Mouse (Mus musculus) limb, embryonic 14.5 days (tissue): Measurements from ENCODE around the gene Terf2ip. TPM values are rescaled to one million over a fixed set of nuclear protein-coding genes. Genes with fewer than 3 reads are reported as not detected.

Experiments used
- ATAC-seq: fragments of 200-750 bp; cut with Nextera tagmentation; 2 replicates; pipeline ENCODE4 v1.8.0; 2017; ENCODE audit warnings: low read depth, moderate number of reproducible peaks, moderate TSS enrichment; ENCODE audit not compliant: low FRiP score
- DNase-seq: peaks from one replicate; pipeline ENCODE4 v3.0.0-alpha.2; 2015; ENCODE audit warnings: low spot score
- H3K27ac ChIP-seq: fragments of 300-500 bp; sonication (generic); replicated peaks from 2 replicates; pipeline ENCODE4 v1.5.1; 2014; ENCODE audit warnings: low read depth, mild to moderate bottlenecking, low read length, moderate library complexity, mixed read lengths
- H3K27me3 ChIP-seq: fragments of 300-500 bp; sonication (generic); 2 replicates; pipeline ENCODE4 v1.6.1; 2014; ENCODE audit warnings: low read length, mixed read lengths; ENCODE audit not compliant: control insufficient read depth, insufficient read depth
- H3K36me3 ChIP-seq: fragments of 300-500 bp; sonication (generic); 2 replicates; pipeline ENCODE4 v1.6.1; 2014; ENCODE audit warnings: mild to moderate bottlenecking, low read length, moderate library complexity, mixed read lengths; ENCODE audit not compliant: control insufficient read depth, insufficient read depth
- H3K4me1 ChIP-seq: fragments of 300-500 bp; sonication (generic); 2 replicates; pipeline ENCODE4 v1.6.1; 2014; ENCODE audit warnings: antibody characterized with exemption, low read length, mixed read lengths; ENCODE audit not compliant: control insufficient read depth, insufficient read depth
- H3K4me2 ChIP-seq: fragments of 300-500 bp; sonication (generic); replicated peaks from 2 replicates; pipeline ENCODE4 v1.6.1; 2014; ENCODE audit warnings: low read depth, mild to moderate bottlenecking, low read length, moderate library complexity; ENCODE audit not compliant: severe bottlenecking
- H3K4me3 ChIP-seq: fragments of 300-500 bp; sonication (generic); replicated peaks from 2 replicates; pipeline ENCODE4 v1.5.1; 2014; ENCODE audit warnings: low read length
- H3K9ac ChIP-seq: fragments of 300-500 bp; sonication (generic); 2 replicates; pipeline ENCODE4 v1.6.1; 2014; ENCODE audit warnings: mild to moderate bottlenecking, low read depth, low read length, moderate library complexity; ENCODE audit not compliant: severe bottlenecking
- H3K9me3 ChIP-seq: fragments of 300-500 bp; sonication (generic); 2 replicates; pipeline ENCODE4 v1.6.1; 2016; ENCODE audit warnings: low read length; ENCODE audit not compliant: control insufficient read depth
- POLR2A ChIP-seq: fragments of 200-500 bp; IDR thresholded peaks from 2 replicates; pipeline ENCODE4 v1.8.0; 2012; ENCODE audit warnings: inconsistent platforms, mild to moderate bottlenecking, moderate library complexity, borderline replicate concordance; ENCODE audit not compliant: insufficient read depth, insufficient read length; ENCODE audit errors: extremely low read depth
- WGBS: fragments of 180-500 bp; shearing (Covaris S2); extraction: QIAGEN DNeasy Blood & Tissue Kit; methylation state at CpG from one replicate; pipeline ENCODE4 v1.1.7; 2014; 5-methylcytosine and 5-hydroxymethylcytosine counted together
- polyA plus RNA-seq, 2 experiments: library from polyadenylated mRNA; depleted of rRNA in 1 of 2; stranded (reverse) in 1 of 2; unstranded in 1 of 2; fragments of >200 nt; fragmentation: Nextera tagmentation in 1 of 2; extraction: Ambion mirVana in 1 of 2; gene quantifications; 2 replicates each; pipeline versions ENCODE4 v1.2.1 to v1.2.3; 2012 to 2014

The Terf2ip gene
- polyA plus RNA-seq, 2 experiments = 16.5 to 17.5 TPM

- Histone ChIP-seq H3K9ac (no peak overlapping the region), H3K27ac (no peak overlapping the region), H3K27me3 (no peaks in the 10 kb centered on the region), H3K4me1 (no peaks in the 10 kb centered on the region), H3K9me3 (no peaks in the 10 kb centered on the region), H3K4me2 (no peak overlapping the region), H3K4me3 (no peak overlapping the region), H3K36me3 (no peaks in the 10 kb centered on the region)
- 81% methylated on average over 6 of the region's 6 CpGs for WGBS
- no peak for DNase-seq
- no peak for TF ChIP-seq POLR2A
- no peak for ATAC-seq
Observed at GRCm38 (mm10) chr8:112049984-112050383, 38.8 kb downstream of the Terf2ip start.

DNA sequence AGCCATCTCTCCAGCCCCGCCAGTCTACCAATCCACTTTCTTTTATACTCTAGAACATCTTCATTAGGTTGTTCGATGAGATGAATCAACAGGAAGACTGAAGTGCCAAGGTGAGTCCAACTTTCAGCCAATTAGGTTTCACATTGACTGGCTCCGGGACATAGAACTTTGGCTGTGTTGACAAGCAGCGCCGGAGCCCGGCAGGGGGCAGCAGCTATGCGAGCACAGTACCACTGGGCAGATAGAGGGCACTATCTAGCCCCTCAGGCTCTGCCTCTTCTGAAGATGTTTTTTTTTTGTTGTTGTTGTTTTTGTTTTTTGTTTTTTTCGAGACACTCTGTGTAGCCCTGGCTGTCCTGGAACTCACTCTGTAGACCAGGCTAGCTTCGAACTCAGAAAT is 40.3 kb downstream of the Terf2ip start:
- H3K27me3 ChIP-seq = no peaks in the 10 kb centered on the region
- 81% methylated on average over 9 of the region's 9 CpGs for WGBS
- no peaks in the 10 kb centered on the region for H3K4me1 ChIP-seq
- DNase-seq (no peak), ATAC-seq (no peak)
- H3K36me3 ChIP-seq = no peaks in the 10 kb centered on the region
- no peak for TF ChIP-seq POLR2A
- H3K4me2 ChIP-seq = no peak overlapping the region
- no peak overlapping the region for H3K9ac ChIP-seq
- no peaks in the 10 kb centered on the region for H3K9me3 ChIP-seq
- no peak overlapping the region for H3K27ac ChIP-seq
- no peak overlapping the region for H3K4me3 ChIP-seq

- no peak overlapping the region for H3K9ac ChIP-seq
- no peak overlapping the region for H3K4me2 ChIP-seq
- H3K9me3 ChIP-seq = no peaks in the 10 kb centered on the region
- no peaks in the 10 kb centered on the region for H3K4me1 ChIP-seq
- ATAC-seq = no peak
- DNase-seq = no peak
- TF ChIP-seq POLR2A = no peak
- H3K36me3 ChIP-seq = no peaks in the 10 kb centered on the region
- H3K27me3 ChIP-seq = no peaks in the 10 kb centered on the region
- H3K27ac ChIP-seq = no peak overlapping the region
- no peak overlapping the region for H3K4me3 ChIP-seq
Observed at GRCm38 (mm10) chr8:112054456-112054855, 43.3 kb downstream of the Terf2ip start.

DNA sequence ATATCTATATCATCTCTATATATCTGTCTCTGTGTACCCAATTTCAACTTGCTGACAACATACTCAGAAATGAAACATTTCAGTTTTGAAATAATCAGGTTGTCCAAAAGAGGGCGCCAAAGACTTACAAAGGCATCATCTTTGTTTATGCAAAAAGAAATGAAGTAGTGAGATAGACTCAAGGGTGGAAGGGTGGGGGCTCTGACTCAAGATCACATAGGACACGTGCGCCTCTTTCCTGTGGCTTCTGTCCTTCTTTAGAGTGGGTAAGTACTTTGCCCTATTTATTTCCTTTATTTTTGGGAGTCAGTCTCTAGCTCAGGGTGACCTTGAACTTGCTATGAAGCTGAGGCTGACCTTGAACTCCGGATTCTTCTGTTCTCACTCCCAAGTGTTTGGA is 50.2 kb downstream of the Terf2ip start:
- TF ChIP-seq POLR2A = no peak
- ATAC-seq = no peak
- Histone ChIP-seq H3K4me1 (no peaks in the 10 kb centered on the region), H3K36me3 (no peaks in the 10 kb centered on the region), H3K27ac (no peak overlapping the region), H3K4me3 (no peak overlapping the region), H3K4me2 (no peak overlapping the region), H3K9me3 (no peaks in the 10 kb centered on the region), H3K9ac (no peak overlapping the region), H3K27me3 (no peaks in the 10 kb centered on the region)
- 47% methylated on average over 4 of the region's 4 CpGs for WGBS
- peak; percentile 62 for DNase-seq

Other genes starting within 250 kb of the Terf2ip start
- gene Cfdp1, start 157.1 kb upstream of the Terf2ip start, polyA plus RNA-seq (2012; rRNA removed) = 50.4 and 129 TPM in 2 replicates
- gene Cfdp1, start 157.1 kb upstream of the Terf2ip start, polyA plus RNA-seq (2014; fragmentation: Nextera tagmentation; extraction: Ambion mirVana) = 210 and 219 TPM in 2 replicates
- gene Tmem170, start 134.6 kb upstream of the Terf2ip start, polyA plus RNA-seq (2012; rRNA removed) = 5.8 and 7.0 TPM in 2 replicates
- 4.0 and 5.1 TPM in 2 replicates for gene Tmem170, start 134.6 kb upstream of the Terf2ip start, polyA plus RNA-seq (2014; fragmentation: Nextera tagmentation; extraction: Ambion mirVana)
- gene Chst5, start 101.0 kb upstream of the Terf2ip start, polyA plus RNA-seq (2012; rRNA removed) = 11.7 and 17.0 TPM in 2 replicates
- 12.1 and 12.2 TPM in 2 replicates for gene Chst5, start 101.0 kb upstream of the Terf2ip start, polyA plus RNA-seq (2014; fragmentation: Nextera tagmentation; extraction: Ambion mirVana)
- 16.3 and 19.8 TPM in 2 replicates for gene Tmem231, start 77.5 kb upstream of the Terf2ip start, polyA plus RNA-seq (2012; rRNA removed)
- gene Tmem231, start 77.5 kb upstream of the Terf2ip start, polyA plus RNA-seq (2014; fragmentation: Nextera tagmentation; extraction: Ambion mirVana) = 15.7 and 17.9 TPM in 2 replicates
- gene Gabarapl2, start 70.7 kb upstream of the Terf2ip start, polyA plus RNA-seq (2012; rRNA removed) = 55.6 and 56.6 TPM in 2 replicates
- gene Gabarapl2, start 70.7 kb upstream of the Terf2ip start, polyA plus RNA-seq (2014; fragmentation: Nextera tagmentation; extraction: Ambion mirVana) = 148 and 163 TPM in 2 replicates
- 11.4 and 12.2 TPM in 2 replicates for gene Adat1, start 19.1 kb upstream of the Terf2ip start, polyA plus RNA-seq (2012; rRNA removed)
- 6.1 and 6.8 TPM in 2 replicates for gene Adat1, start 19.1 kb upstream of the Terf2ip start, polyA plus RNA-seq (2014; fragmentation: Nextera tagmentation; extraction: Ambion mirVana)
- gene Kars, start 75 bp upstream of the Terf2ip start, polyA plus RNA-seq (2012; rRNA removed) = 99.2 and 124 TPM in 2 replicates
- 204 and 207 TPM in 2 replicates for gene Kars, start 75 bp upstream of the Terf2ip start, polyA plus RNA-seq (2014; fragmentation: Nextera tagmentation; extraction: Ambion mirVana)
- 0.22 and 0.34 TPM in 2 replicates for gene Gm6793, start 3.6 kb downstream of the Terf2ip start, polyA plus RNA-seq (2012; rRNA removed)
- gene Gm6793, start 3.6 kb downstream of the Terf2ip start, polyA plus RNA-seq (2014; fragmentation: Nextera tagmentation; extraction: Ambion mirVana) = 0.43 and 0.72 TPM in 2 replicates